Mouse (Mus musculus) brain, embryonic 18.5 days (tissue): ENCODE measurements around the gene Mipol1.

Experiments used
- DNase-seq: peaks from one replicate; pipeline ENCODE4 v3.0.0-alpha.2; 2012; ENCODE audit warnings: low read depth, low spot score

Mipol1 gene

GRCm38 (mm10) chr12:57243671-57244495 lies 13.7 kb downstream of the Mipol1 start:
- no peak for DNase-seq

DNA sequence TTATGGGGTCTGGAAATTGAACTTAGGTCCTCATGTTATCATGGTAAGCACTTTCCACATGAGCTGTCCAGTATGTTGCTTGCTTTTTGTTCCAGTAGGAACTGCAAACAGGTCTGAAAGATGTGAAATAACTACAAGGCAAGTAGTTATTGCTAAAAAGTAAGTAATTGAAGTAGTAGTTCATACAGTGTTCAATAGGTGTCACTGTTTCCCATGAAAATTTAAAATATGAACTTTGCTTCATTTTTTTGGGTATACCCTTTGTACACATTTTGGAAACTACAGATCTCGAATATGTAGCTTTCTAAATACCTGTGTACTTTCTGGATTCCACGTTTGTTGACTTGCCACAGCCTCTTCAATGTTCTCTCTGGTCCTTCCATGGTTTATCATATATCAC lies 28.3 kb downstream of the Mipol1 start:
- no peak for DNase-seq

DNA sequence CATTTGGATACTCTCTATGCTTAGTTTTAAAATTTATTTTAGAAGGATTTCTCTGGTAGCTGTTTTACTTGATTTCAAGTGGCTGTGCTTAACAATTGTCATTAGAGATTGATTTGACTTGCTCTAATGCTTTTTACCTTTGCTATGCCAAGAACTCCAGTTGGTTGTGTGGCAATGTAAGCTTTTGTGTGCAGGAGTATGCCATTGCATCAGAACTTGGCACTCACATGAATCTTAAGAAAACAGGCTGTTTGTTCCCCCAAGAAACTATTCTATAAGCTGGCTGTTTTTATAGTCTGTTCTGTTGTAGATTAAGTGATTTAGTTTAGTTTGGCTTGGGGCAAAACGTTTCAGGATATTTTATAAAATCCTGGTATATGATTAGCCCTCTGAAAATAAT lies 45.2 kb downstream of the Mipol1 start:
- DNase-seq: no peak

DNA sequence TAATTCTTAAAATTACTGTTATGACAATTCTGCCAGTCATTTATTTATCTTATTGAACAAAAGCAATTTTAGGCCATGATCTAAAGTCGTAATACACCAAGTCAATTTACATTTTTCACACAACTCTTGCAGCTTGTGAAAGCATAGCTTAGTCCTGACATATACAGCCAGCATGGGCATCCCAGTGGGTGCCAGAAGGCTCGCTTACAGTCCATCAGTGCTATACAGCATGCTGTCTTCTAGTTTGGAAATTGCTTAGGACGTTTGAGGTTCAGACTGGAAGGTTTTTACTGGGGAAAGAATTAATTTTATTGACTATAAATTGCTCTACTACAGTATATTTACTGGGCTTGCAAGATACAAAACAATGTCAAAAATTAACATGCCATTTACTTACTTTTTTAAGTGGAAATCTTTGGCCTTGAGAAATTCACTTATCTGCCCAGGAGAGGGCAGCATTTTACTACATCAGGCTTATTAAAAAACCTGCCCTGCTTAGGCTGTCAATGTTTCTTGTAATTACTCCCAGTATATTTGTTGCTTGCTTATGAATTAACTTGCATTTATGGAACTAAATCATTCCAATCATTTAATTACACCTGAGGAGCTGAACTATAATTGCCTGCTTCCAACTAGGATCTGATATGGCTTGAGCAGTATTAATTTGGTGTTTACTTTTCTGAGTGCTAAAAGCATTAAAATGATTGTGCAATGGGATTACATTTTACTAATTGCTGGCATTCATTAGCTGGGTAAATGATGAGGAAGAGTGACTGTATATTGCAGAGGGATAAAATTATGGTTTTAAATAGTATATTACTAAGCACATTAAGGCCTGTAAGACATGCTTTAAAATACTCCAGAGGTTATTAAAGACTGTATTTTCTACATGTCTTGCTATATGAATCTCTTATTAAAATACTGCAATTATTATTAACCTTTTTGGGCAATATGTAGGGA lies 51.2 kb downstream of the Mipol1 start:
- peak; percentile 24 for DNase-seq

GRCm38 (mm10) chr12:57285303-57286059 lies 55.3 kb downstream of the Mipol1 start:
- DNase-seq: no peak

- no peak for DNase-seq
Measured at GRCm38 (mm10) chr12:57307337-57307736, 77.1 kb downstream of the Mipol1 start.

GRCm38 (mm10) chr12:57307748-57308147 lies 77.5 kb downstream of the Mipol1 start:
- DNase-seq: no peak

GRCm38 (mm10) chr12:57339053-57339452 lies 108.8 kb downstream of the Mipol1 start:
- no peak for DNase-seq

DNA sequence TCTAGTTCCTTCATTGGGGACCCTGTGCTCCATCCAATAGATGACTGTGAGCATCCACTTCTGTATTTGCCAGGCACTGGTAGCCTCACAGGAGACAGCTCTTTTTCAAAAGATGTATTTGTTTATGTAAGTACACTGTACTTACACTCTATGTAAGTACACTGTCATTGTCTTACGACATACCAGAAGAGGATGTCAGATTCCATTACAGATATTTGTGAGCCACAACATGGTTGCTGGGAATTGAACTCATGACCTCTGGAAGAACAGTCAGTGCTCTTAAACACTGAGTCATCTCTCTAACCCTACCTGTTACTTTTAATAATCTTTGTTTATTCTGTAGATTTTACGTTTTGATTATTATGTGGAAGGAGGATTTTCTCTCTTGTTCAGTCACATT lies 109.9 kb downstream of the Mipol1 start:
- DNase-seq: no peak

GRCm38 (mm10) chr12:57362732-57363131 lies 132.5 kb downstream of the Mipol1 start:
- DNase-seq: no peak

DNA sequence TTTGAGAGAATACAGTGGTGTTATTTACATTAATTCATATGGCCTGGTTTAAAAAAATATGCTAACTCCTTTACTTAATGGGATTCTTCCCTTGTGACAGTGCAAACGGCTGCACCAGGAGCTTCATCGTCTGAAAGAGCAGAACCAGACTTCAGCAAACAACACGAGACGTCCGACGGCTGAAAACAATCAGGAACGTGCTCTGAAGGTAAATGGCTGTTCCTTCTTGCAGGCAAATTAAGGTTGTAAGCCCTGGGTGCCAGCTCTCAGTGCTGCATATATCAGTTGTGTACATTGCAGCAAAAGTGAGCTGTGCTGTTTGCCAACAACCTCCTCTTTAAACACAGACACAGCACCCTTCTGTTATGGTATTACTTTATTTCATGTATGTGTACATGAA lies 133.8 kb downstream of the Mipol1 start:
- DNase-seq: no peak

DNA sequence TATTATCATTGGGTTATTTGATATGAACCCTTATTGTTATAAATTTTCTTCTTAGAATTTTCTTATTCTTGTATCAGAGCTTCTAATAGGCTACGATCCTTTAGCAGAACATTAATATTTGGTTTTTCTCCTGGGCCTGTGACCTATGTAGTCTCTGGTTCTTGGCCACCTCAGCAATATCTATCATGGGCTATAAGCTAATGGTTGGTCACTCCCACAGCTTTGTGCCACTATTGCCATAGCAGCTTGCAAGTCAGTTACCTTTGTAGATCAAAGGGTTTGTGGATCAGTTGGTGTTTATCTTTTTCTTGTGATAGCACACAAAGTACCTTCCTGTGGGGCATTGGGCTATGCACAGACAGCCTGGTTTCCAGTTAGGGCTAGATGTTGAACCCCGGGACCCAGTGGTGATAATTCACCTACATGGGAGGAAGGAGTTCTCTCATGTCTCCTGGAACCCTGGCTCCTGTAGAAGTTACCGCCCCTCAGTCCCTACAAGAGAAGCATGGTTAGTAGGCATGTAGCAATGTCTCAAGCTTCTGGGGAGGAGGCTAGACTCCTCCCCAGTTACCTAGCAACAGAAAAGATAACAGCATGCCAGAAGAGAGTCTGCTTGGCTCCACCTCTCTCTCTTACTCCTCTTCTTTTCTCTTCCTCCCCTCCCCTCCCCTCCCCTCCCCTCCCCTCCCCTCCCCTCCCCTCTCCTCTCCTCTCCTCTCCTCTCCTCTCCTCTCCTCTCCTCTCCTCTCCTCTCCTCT lies 141.7 kb downstream of the Mipol1 start:
- no peak for DNase-seq

DNA sequence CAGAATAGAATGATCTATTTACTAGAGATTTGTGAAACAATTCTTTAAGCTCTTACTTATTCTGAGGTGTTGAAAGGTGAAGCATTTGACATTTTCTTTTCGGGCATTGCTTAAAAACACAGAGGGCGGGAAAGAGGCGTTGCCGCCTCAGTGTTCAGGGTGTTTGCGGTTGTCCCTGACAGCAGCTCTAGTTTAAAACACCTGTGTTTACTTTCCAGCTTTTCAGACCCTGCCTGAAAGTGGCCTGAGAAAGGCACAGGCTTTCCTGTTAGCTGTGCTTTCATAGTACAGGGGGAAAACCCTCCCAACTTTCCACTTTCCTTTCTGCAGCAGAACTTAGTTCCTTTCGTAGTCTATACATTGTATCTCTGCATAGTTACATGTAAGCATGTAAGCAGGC lies 152.6 kb downstream of the Mipol1 start:
- DNase-seq: no peak

DNA sequence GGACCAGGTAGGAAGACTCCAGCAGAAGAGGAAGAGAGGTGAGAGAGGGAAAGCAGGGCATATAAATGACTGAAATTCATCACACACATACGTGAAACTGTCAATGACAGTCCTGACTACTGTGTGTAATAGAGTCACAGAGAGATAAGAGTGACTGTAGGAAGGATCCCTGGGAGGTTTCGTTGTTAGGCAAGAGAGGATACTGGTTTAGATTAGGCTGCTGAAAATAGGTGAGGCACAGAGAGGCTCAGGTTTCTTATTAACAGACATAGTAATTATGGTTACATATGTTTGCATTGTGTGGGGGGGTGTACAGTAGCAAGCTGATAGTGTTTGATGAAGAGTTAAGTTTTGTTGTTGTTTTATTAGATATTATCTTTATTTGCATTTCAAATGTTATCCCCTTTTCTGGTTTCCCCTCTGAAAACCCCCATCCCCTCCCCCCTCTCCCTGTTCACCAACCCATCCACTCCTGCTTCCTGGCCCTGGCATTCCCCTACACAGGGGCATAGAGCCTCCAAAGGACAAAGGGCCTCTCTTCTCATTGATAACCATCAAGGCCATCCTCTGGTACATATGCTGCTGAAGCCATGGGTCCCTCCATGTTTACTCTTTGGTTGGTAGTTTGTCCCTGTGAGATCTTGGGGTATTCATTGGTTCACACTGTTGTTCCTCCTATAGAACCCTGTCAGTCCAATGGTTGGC lies 157.5 kb downstream of the Mipol1 start:
- no peak for DNase-seq

DNA sequence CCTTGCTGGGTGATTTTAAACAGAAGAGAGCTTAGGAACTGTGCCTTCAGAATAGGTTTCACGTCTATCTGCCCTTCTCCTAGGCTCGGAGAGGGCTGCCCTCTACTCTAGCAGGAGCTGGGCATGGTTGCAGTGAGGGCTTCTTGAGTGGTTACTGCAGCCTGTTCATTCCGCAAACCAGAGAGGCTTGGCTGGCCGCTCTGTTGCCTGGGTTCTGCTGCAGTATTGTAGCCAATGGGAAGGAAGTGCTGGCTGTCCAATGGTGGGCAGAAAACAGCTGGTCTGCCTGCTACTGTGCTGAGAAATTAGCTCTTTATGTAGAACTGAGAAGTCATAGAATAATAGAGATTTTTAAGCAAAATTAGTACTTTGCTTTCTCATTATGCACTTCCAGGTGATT lies 169.3 kb downstream of the Mipol1 start:
- no peak for DNase-seq

- DNase-seq: no peak
Measured at GRCm38 (mm10) chr12:57400186-57400585, 170.0 kb downstream of the Mipol1 start.

DNA sequence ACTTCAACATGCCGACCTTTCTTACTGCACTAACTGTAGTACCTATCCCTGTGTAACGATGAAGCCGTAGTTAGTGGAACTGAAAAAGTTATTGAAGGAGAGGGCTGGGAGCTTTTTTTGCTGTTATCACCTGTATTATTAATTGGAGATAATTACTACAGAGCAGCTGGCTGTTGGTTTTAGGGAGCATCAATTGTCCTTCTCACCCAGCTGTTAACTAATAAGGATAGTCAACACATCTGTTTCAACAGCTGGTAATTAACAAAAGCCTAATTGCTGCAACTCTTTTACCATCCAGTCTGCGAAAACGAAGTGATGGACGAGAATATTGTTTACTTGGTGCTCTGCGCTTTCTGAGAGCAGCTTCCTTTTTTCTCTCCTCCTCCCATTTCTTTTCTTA lies 170.9 kb downstream of the Mipol1 start:
- DNase-seq: no peak

DNA sequence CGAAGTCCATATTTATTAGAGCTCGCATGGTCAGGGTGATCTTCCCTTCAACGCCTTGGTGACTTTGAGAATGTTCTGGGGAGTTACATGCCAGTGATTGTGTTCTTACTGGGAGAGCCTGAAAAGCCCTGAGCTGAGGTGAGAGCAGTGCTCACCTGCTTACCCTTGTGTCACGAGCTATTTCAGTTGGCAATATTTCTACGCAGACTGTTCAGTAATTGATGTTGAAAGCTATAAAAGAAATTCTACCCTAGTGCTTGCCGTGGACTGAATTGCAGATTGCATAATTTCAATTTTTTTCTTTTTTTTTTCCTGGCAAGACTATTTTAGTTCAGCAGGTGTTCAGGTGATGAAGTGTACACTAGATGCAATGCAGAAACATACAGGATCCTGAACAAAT lies 172.1 kb downstream of the Mipol1 start:
- DNase-seq: no peak

GRCm38 (mm10) chr12:57409976-57410375 lies 179.7 kb downstream of the Mipol1 start:
- no peak for DNase-seq

DNA sequence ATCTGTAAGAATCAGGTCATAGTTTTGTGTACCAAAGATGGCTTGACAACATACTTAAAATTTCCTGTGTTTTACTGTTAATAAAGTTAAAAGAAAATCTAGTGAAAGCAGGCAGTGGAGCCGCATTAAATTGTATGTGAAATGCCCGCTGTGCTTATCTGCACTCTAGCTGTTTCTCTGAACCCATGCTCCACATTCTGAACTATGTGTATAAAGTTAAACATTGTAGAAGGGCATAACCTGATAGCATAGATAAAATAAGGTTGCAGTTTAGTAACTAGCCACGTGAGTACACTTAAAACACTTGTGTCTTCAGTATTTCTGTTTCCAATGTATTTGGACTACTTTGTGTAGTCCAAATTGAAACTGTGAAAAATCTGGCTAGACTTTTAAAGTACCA lies 183.6 kb downstream of the Mipol1 start:
- DNase-seq: no peak

- no peak for DNase-seq
Measured at GRCm38 (mm10) chr12:57424902-57425301, 194.7 kb downstream of the Mipol1 start.
